Mouse (Mus musculus) neural tube, embryonic 12.5 days (tissue): ENCODE results near the gene Tuba1b. TPM values are rescaled to one million over a fixed set of nuclear protein-coding genes. Genes with fewer than 3 reads are reported as not detected.
A peak's percentile ranks its signal among the peaks of the same experiment; 100 is the strongest.
"Not testable (repeated sequence)": the region's sequence is repeated elsewhere in the genome, so short reads cannot be mapped to it uniquely, and the experiment has no call there.

ENCODE experiments used
- ATAC-seq: fragments of 200-750 bp; cut with Nextera tagmentation; 2 replicates; pipeline ENCODE4 v1.8.0; 2017; ENCODE audit warnings: low read depth, mild to moderate bottlenecking, moderate TSS enrichment, moderate library complexity; ENCODE audit not compliant: low FRiP score
- H3K27ac ChIP-seq: fragments of 300-500 bp; sonication (generic); 2 replicates; pipeline ENCODE4 v1.5.1; 2016
- H3K27me3 ChIP-seq: fragments of 300-500 bp; sonication (generic); replicated peaks from 2 replicates; pipeline ENCODE4 v1.6.1; 2016; ENCODE audit warnings: mild to moderate bottlenecking
- H3K36me3 ChIP-seq: fragments of 300-500 bp; sonication (generic); 2 replicates; pipeline ENCODE4 v1.6.1; 2016; ENCODE audit warnings: mild to moderate bottlenecking
- H3K4me1 ChIP-seq: fragments of 300-500 bp; sonication (generic); 2 replicates; pipeline ENCODE4 v1.6.1; 2016
- H3K4me2 ChIP-seq: fragments of 300-500 bp; sonication (generic); replicated peaks from 2 replicates; pipeline ENCODE4 v1.6.1; 2016; ENCODE audit warnings: mild to moderate bottlenecking
- H3K4me3 ChIP-seq: fragments of 300-500 bp; sonication (generic); 2 replicates; pipeline ENCODE4 v1.5.1; 2016
- H3K9ac ChIP-seq: fragments of 300-500 bp; sonication (generic); 2 replicates; pipeline ENCODE4 v1.6.1; 2016; ENCODE audit warnings: mild to moderate bottlenecking
- H3K9me3 ChIP-seq: fragments of 300-500 bp; sonication (generic); 2 replicates; pipeline ENCODE4 v1.6.1; 2016; ENCODE audit warnings: mild to moderate bottlenecking
- WGBS: fragments of 180-500 bp; shearing (Covaris S2); methylation state at CpG from one replicate; pipeline ENCODE4 v1.1.7; 2016; 5-methylcytosine and 5-hydroxymethylcytosine counted together
- polyA plus RNA-seq: library from polyadenylated mRNA; unstranded; fragments of >200 nt; fragmentation: Nextera tagmentation; extraction: Ambion mirVana; gene quantifications from 2 replicates; pipeline ENCODE4 v1.2.1, GENCODE M21; 2016

Tuba1b gene
- polyA plus RNA-seq, 1 experiment from 2014 or later = 1,299 TPM

DNA sequence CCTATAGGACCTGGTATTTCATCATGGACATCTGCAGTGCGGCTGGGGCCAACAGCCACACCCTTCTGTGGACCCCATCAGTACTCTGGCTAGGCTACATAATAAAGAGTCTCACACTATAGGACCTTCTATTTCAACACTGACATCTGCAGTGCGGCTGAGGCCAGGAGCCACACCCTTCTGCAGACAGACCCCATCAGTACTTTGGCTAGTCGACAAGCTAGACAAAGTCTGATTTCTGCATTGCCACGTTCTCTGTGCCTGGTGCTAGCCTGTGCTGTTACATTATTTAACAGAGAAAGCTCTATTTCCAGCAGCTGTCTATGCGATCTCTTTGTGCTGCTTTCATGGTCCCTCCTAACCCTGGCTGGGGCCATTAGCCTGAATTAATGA lies 17.7 kb upstream of the Tuba1b start:
- H3K27me3 ChIP-seq = no peaks in the 10 kb centered on the region
- H3K4me3 ChIP-seq = peak overlapping the region; percentile 91
- peaks cover 13% of the 10 kb centered on the region for H3K36me3 ChIP-seq
- H3K9me3 ChIP-seq = no peaks in the 10 kb centered on the region
- H3K4me1 ChIP-seq = peaks cover 10% of the 10 kb centered on the region
- peak overlapping the region; percentile 60 for H3K4me2 ChIP-seq
- peak overlapping the region; percentile 100 for H3K9ac ChIP-seq
- H3K27ac ChIP-seq = peak overlapping the region; percentile 84
- WGBS = 13% methylated on average over 5 of the region's 5 CpGs
- no peak for ATAC-seq

DNA sequence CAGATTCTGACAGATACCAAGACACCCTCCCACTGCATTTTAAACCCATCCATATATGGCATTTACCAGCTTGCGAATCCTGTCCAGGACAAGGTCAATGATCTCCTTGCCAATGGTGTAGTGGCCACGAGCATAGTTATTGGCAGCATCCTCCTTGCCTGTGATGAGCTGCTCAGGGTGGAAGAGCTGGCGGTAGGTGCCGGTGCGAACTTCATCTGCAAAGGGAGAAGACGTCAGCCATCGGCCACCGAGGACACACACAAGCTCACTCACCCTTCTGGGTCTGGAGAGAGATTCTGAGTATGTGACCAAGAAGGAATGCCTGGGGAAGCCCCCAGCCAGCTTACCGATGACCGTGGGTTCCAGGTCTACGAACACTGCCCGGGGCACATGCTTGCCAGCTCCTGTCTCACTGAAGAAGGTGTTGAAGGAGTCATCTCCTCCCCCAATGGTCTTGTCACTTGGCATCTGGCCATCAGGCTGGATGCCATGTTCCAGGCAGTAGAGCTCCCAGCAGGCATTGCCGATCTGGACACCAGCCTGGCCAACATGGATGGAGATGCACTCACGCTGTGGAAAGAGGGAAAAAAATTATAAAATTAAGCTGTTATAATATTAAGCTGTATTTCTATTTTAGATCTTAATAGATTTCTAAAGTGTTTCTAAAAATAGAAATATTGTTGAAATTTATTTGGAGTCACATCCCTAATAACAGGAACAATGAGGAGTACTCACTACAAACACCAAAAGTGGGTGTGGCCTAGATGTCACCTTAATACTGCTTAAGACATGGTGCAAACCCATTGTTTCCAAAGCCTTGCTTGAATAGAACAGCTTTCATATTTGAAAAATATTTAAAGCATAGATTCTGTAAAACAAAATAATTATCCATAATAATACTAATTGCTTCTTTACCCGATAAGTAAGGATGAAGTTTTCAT lies 17.0 kb upstream of the Tuba1b start:
- H3K9me3 ChIP-seq, H3K4me1 ChIP-seq, ATAC-seq, H3K27me3 ChIP-seq: not testable (repeated sequence)
- H3K4me3 ChIP-seq = peak overlapping the region; percentile 91
- 83% methylated on average over 11 of the region's 15 CpGs for WGBS
- peak overlapping the region; percentile 100 for H3K9ac ChIP-seq
- H3K4me2 ChIP-seq = peak overlapping the region; percentile 60
- H3K36me3 ChIP-seq = peaks cover 13% of the 10 kb centered on the region
- peak overlapping the region; percentile 84 for H3K27ac ChIP-seq

DNA sequence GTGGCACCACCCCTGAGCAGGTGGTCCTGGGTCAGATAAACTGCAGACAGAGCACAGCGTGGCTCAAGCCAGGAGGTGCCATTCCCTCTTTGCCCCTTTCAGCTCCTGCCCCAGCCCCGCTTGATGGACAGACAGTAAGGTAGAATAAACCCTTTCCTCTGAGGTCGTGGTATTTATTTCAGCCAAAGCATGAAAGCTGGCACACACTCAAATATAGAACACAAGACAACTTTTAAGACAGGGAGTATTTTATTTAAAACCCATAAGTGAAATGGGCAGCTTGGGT lies 15.2 kb upstream of the Tuba1b start:
- Histone ChIP-seq H3K4me1 (no peaks in the 10 kb centered on the region), H3K4me2 (peak overlapping the region; percentile 55), H3K27me3 (no peaks in the 10 kb centered on the region), H3K36me3 (peaks cover 13% of the 10 kb centered on the region), H3K9ac (peak overlapping the region; percentile 51), H3K27ac (0 out of 2 replicates have a peak overlapping the region, but pooled peaks have one; percentile 5), H3K9me3 (no peaks in the 10 kb centered on the region), H3K4me3 (peak overlapping the region; percentile 21)
- whole genome bisulfite sequencing = 44% methylated on average over 3 of the region's 3 CpGs
- no peak for ATAC-seq

DNA sequence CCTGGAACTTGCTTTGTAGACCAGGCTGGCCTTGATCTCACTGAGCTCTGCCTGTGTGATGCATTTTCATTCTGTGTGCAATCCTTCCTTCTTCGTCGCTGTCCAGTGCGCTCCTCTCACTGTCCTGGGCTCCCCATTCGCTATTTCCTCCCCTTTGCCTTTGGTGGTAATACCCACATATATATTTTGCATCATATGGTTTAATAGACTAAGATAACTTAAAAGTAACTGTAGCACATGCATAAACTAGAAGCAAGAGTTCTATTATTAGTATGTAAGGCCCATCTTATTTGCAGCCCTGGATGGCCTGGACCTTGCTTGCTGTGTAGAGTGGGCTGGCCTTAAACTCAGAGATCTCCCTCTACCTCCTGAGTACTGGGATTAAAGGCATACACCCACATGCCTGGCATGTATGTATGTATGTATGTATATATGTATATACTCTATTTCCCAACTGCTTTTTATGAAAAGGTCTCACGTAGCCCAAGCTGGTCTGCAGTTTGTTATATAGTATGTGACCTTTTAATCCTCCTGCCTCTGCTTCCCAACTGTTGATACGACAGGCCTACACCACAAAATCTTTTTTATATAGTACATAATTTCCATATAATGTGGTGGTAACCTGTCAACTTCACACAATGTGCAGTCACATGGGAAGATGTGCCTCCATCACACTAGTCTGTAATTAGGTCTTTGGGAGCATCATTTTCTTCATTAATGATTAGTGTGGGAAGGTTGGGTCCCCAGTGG lies 14.7 kb upstream of the Tuba1b start:
- H3K4me1 ChIP-seq = no peaks in the 10 kb centered on the region
- 0 out of 2 replicates have a peak overlapping the region, but pooled peaks have one; percentile 5 for H3K27ac ChIP-seq
- H3K27me3 ChIP-seq = no peaks in the 10 kb centered on the region
- peak overlapping the region; percentile 51 for H3K9ac ChIP-seq
- peak overlapping the region; percentile 55 for H3K4me2 ChIP-seq
- H3K36me3 ChIP-seq = peaks cover 13% of the 10 kb centered on the region
- 59% methylated on average over 6 of the region's 6 CpGs for WGBS
- ATAC-seq = no peak
- H3K4me3 ChIP-seq = peak overlapping the region; percentile 21
- H3K9me3 ChIP-seq = no peaks in the 10 kb centered on the region

DNA sequence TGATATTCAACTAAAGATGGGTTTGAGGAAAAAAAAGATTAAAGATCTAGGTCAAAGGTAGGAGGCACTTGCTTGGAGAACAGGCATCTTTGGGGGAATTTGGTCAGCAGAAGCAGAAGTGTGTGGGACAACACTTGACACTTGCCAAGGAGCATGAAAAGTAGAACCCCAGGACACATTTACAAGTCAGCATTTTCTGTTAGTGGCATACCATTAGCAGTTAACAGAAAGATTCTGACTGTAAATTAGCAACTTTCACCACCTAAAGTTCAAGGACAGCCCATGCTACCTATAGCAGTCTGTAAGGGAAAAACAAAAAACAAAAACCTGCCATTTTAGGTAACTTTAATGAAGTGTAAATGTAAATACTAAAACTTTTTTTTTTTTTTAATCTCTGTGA lies 14.0 kb upstream of the Tuba1b start:
- H3K9me3 ChIP-seq = no peaks in the 10 kb centered on the region
- H3K4me1 ChIP-seq = no peaks in the 10 kb centered on the region
- peak overlapping the region; percentile 55 for H3K4me2 ChIP-seq
- H3K27me3 ChIP-seq = no peaks in the 10 kb centered on the region
- peaks cover 13% of the 10 kb centered on the region for H3K36me3 ChIP-seq
- H3K27ac ChIP-seq = no peak overlapping the region
- no peak overlapping the region for H3K9ac ChIP-seq
- no peak overlapping the region for H3K4me3 ChIP-seq
- ATAC-seq = no peak

DNA sequence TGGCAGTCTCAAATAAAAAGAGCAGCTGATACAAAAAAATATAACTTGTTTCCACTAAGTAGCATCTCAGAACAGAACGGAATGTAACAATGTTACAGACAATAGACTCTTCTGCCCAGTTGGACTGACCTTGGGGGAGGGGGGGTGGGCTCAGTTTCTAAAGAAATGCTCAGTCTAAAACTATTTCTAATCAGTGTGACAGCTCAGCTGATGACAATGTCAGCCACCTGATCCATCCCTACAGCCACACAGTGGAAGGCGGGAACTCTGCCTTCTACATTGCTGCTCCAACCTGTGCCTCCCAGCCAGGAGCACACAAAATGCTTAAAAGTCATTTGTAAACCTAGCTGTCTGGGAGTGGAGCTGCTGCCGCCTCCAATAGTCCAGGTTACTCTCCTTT lies 13.5 kb upstream of the Tuba1b start:
- Histone ChIP-seq H3K27ac (peak overlapping the region; percentile 7; the same call in 1 of the 2 replicates), H3K9me3 (no peaks in the 10 kb centered on the region), H3K27me3 (no peaks in the 10 kb centered on the region), H3K4me2 (0 out of 2 replicates have a peak overlapping the region, but pooled peaks have one; percentile 55), H3K4me3 (no peak overlapping the region), H3K36me3 (peaks cover 13% of the 10 kb centered on the region), H3K4me1 (no peaks in the 10 kb centered on the region), H3K9ac (no peak overlapping the region)
- WGBS = 32% methylated on average over 3 of the region's 3 CpGs
- ATAC-seq = no peak

DNA sequence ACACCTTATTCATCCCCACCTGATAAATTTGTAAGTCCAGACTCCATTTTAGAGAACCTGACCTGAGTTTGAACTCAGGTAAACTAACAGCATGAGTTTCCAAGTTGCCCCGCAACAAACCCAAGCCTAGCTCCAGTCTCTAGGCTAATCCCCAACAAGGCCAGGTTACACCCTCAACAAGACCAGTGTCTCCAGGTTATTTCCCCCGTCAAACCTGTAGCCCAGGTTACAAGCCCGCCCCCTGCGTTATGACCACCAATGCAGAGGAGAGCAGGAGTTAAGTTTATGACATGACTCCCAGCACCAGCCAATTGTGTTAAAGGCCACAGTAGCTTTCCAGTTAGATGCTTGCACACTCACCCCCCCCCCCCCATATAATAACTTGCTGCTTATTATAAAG lies 8.8 kb upstream of the Tuba1b start:
- H3K9me3 ChIP-seq = no peaks in the 10 kb centered on the region
- H3K36me3 ChIP-seq = no peaks in the 10 kb centered on the region
- no peak overlapping the region for H3K27ac ChIP-seq
- H3K9ac ChIP-seq = no peak overlapping the region
- H3K4me1 ChIP-seq = no peaks in the 10 kb centered on the region
- H3K4me3 ChIP-seq = no peak overlapping the region
- WGBS = 67% methylated on average over 4 of the region's 4 CpGs
- no peaks in the 10 kb centered on the region for H3K27me3 ChIP-seq
- no peak overlapping the region for H3K4me2 ChIP-seq
- no peak for ATAC-seq

DNA sequence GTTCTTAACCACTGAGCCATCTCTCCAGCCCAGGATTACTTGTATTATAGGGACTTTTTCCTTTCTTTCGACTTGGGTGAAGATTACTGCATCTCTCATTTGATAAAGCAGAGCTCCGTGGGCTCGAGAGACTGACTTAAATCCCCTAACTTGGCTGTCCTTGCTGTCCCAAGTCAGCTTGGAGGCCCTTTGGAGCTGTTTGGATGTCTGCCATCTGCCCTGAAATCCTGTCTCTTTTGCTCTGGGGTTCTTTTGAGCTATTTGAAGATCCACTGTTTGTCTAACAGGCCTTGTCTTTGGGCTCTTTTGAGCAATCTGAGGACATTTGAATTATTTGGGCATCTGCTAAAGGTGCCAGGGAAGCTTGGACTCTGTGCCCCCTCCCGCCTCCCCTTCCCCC lies 7.7 kb upstream of the Tuba1b start:
- H3K4me3 ChIP-seq = no peak overlapping the region
- WGBS = 91% methylated on average over 4 of the region's 4 CpGs
- H3K27me3 ChIP-seq = no peaks in the 10 kb centered on the region
- no peaks in the 10 kb centered on the region for H3K36me3 ChIP-seq
- no peak overlapping the region for H3K4me2 ChIP-seq
- no peaks in the 10 kb centered on the region for H3K9me3 ChIP-seq
- no peak overlapping the region for H3K9ac ChIP-seq
- no peaks in the 10 kb centered on the region for H3K4me1 ChIP-seq
- no peak overlapping the region for H3K27ac ChIP-seq
- no peak for ATAC-seq

DNA sequence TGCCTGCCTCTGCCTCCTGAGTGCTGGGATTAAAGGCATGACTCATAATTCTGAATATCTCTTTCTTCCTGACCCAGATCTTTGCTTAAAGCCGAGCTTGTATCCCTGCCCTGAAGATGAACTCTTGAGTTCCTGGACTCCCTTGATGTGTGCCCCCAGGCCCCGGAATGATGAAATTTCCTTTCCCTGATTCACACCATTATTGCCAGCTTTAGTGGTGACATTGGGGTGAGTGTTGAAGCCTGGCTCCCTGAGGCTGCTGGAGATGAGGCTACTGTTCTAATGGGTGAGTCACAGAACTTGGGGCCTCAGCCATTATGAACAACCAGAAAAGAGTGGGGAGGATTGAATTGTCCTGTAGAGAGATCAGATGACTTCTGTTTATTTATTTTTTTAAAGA lies 7.2 kb upstream of the Tuba1b start:
- no peak overlapping the region for H3K4me2 ChIP-seq
- no peaks in the 10 kb centered on the region for H3K36me3 ChIP-seq
- no peak overlapping the region for H3K4me3 ChIP-seq
- no peak for ATAC-seq
- no peak overlapping the region for H3K9ac ChIP-seq
- no peaks in the 10 kb centered on the region for H3K9me3 ChIP-seq
- no peak overlapping the region for H3K27ac ChIP-seq
- WGBS = 76% methylated on average over 2 of the region's 2 CpGs
- H3K27me3 ChIP-seq = no peaks in the 10 kb centered on the region
- no peaks in the 10 kb centered on the region for H3K4me1 ChIP-seq

DNA sequence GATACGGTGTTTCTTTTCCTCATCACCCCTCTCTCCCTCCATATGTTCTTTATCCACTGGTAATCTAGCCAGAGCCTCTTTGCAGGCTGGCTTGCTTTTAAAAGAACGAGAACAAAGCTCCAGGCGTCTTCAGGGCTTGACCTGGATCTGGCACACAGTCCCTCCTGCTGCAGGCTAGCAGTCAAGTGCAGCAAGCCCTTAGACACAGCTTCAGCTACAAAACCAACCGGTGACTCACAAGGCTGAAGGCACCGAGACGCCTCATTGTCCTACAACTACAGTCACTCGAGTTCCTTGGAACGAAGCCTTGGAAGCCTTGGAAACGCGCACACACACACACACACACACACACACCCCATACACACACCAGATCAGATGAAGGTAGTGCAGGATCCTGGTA lies 6.5 kb upstream of the Tuba1b start:
- Histone ChIP-seq H3K9ac (no peak overlapping the region), H3K27ac (no peak overlapping the region), H3K9me3 (no peaks in the 10 kb centered on the region), H3K4me1 (no peaks in the 10 kb centered on the region), H3K4me3 (no peak overlapping the region), H3K4me2 (no peak overlapping the region), H3K36me3 (no peaks in the 10 kb centered on the region), H3K27me3 (no peaks in the 10 kb centered on the region)
- 72% methylated on average over 10 of the region's 10 CpGs for WGBS
- ATAC-seq = no peak

DNA sequence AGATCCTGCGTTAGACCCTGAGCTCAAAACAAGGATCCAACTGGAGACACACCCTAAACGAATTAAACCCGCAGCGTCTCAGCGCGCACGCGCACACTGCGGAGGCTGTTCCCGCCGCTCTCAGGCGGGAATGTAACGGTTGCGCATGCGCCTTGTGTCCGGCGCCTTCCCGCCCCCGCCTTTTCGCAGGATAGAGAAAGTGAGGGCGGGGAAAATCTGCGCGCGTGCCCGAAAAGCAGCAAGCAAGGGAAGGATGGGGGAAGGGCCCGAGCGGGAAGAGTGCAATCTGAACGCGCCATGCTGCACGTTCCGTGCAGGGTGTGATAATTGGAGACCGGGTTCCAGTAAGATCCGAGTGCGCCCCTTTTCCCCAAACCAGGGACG lies 540 bp downstream of the Tuba1b start:
- H3K27ac ChIP-seq = peak overlapping the region; percentile 72
- under 1% methylated on average over 35 of the region's 35 CpGs for WGBS
- H3K4me3 ChIP-seq = peak overlapping the region; percentile 50
- H3K36me3 ChIP-seq = peaks cover 8% of the 10 kb centered on the region; the same call in 1 of the 2 replicates
- ATAC-seq = peak; percentile 82
- H3K4me1 ChIP-seq = peaks cover 17% of the 10 kb centered on the region
- no peaks in the 10 kb centered on the region for H3K9me3 ChIP-seq
- peak overlapping the region; percentile 74 for H3K9ac ChIP-seq
- peak overlapping the region; percentile 85 for H3K4me2 ChIP-seq
- no peaks in the 10 kb centered on the region for H3K27me3 ChIP-seq

DNA sequence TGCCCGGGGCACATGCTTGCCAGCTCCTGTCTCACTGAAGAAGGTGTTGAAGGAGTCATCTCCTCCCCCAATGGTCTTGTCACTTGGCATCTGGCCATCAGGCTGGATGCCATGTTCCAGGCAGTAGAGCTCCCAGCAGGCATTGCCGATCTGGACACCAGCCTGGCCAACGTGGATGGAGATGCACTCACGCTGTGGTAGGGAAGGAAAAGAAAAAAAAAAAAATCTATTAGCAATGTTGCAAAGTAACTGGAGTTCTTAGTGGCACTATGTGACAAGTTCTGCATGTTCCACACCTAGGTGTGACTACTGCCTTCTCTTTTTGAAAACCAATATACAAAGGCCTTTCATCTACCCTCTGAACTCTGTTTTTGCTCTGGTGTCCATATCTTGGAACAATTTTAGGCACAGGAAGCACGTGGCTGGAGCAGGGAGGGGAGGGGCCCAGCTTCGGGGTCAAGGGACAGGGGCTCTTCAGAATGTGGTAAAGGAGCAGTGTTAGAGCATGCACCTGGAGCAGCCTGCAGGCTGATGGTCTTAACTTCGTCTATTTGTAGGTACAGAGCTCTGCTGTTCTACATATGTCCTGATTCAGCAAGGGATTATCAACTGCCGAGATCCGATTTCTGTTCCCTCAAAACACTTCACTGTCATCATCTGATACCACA lies 1.2 kb downstream of the Tuba1b start:
- peak overlapping the region; percentile 50 for H3K4me3 ChIP-seq
- peaks cover 17% of the 10 kb centered on the region for H3K4me1 ChIP-seq
- WGBS = 20% methylated on average over 8 of the region's 9 CpGs
- H3K4me2 ChIP-seq = peak overlapping the region; percentile 85
- H3K27ac ChIP-seq, ATAC-seq, H3K36me3 ChIP-seq, H3K27me3 ChIP-seq, H3K9me3 ChIP-seq: not testable (repeated sequence)
- peak overlapping the region; percentile 74 for H3K9ac ChIP-seq
